ENCODE assay signal across 8 mouse cellular contexts in the genomic region with DNA sequence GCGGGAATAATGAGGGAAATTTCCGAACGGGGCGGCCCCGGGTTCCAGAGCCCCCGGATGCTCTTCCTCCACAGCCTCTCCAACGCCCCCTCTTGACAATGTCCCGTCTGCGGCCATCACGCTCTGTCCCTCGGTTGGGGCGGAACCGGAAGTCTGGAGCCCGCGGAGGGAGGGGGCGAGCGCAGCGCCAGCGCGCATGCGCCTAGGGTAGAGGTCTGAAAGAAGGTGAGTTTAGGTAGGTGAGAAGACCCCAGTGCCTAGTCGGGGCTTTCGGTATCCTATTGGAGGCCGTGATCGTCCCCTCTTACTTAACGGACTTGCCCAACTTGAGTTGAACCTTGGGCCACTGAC. TPM values are rescaled to one million over a fixed set of nuclear protein-coding genes. Genes with fewer than 3 reads are reported as not detected.
DNase-seq lines count a peak whose midpoint lies in the region; ATAC-seq and TF ChIP-seq lines count a peak whose summit lies in the region.

A gene (minus strand): TSS at position 155 of the 351 bp plus-strand sequence.

- peak within 1 kb of the TSS; percentile 93 for H3K27ac ChIP-seq in ES-Bruce4 (ENCODE audit: insufficient read depth, low read length)
- peak within 1 kb of the TSS; percentile 83 for H3K27ac ChIP-seq in forebrain, embryonic 14.5 days (ENCODE audit: low read depth, low read length)
- peak within 1 kb of the TSS; percentile 19; the same call in 1 of the 2 replicates for H3K27ac ChIP-seq in thymus, adult 2 months (ENCODE audit: control insufficient read depth, insufficient read depth, low read length)

- H3K4me3 ChIP-seq in ES-Bruce4 (ENCODE audit: low read depth, low read length): peak within 1 kb of the TSS; percentile 94
- peak within 1 kb of the TSS; percentile 83 for H3K4me3 ChIP-seq in forebrain, embryonic 14.5 days (ENCODE audit: low read depth, low read length)
- H3K4me3 ChIP-seq in lung, adult 2 months (replicated peaks; ENCODE audit: extremely low read depth, low read depth, low read length): peak within 1 kb of the TSS; percentile 82
- peak within 1 kb of the TSS; percentile 93 for H3K4me3 ChIP-seq in thymus, adult 2 months (ENCODE audit: control insufficient read depth, insufficient read depth, low read length)

- no peaks in the 10 kb centered on the region for H3K27me3 ChIP-seq in ES-Bruce4 (ENCODE audit: control insufficient read depth, insufficient read depth, low read length, poor library complexity, severe bottlenecking)
- H3K27me3 ChIP-seq in forebrain, embryonic 14.5 days (replicated peaks; ENCODE audit: control insufficient read depth, insufficient read depth, low read length): no peaks in the 10 kb centered on the region
- H3K27me3 ChIP-seq in thymus, adult 2 months (ENCODE audit: control insufficient read depth, insufficient read depth, low read length): no peaks in the 10 kb centered on the region

- no peaks in the 10 kb centered on the region for H3K4me1 ChIP-seq in ES-Bruce4 (ENCODE audit: control insufficient read depth, insufficient read depth, low read length)
- H3K4me1 ChIP-seq in forebrain, embryonic 14.5 days (ENCODE audit: control insufficient read depth, insufficient read depth, low read length): no peaks in the 10 kb centered on the region
- no peaks in the 10 kb centered on the region for H3K4me1 ChIP-seq in lung, adult 2 months (ENCODE audit: control insufficient read depth, insufficient read depth, low read length)
- peaks cover 18% of the 10 kb centered on the region for H3K4me1 ChIP-seq in thymus, adult 2 months (replicated peaks; ENCODE audit: control insufficient read depth, insufficient read depth, low read length)

- peak within 1 kb of the TSS; percentile 95 for H3K9ac ChIP-seq in ES-Bruce4 (ENCODE audit: low read depth, poor library complexity, severe bottlenecking)
- H3K9ac ChIP-seq in forebrain, embryonic 14.5 days (ENCODE audit: low read length): peak within 1 kb of the TSS; percentile 87

- peak; percentile 73 for ATAC-seq in cerebellum, adult (ENCODE audit: insufficient number of reproducible peaks, low FRiP score, low TSS enrichment)
- peak; percentile 90 for ATAC-seq in forebrain, embryonic 14.5 days
- ATAC-seq in neutrophil, adult 5-6 weeks (ENCODE audit: extremely low read depth, insufficient number of reproducible peaks, low FRiP score, poor library complexity, severe bottlenecking): peak; percentile 83

- intact Hi-C loops in heart, postnatal 25 days (cut with DNase I): loop anchor here (5.0 kb wide), 1 partner anchor 157 kb away; no protein-coding TSS in a partner anchor

- TF ChIP-seq POLR2A in ES-Bruce4 (IDR thresholded peaks at IDR 0.05; ENCODE audit: insufficient read depth, low read length): peak; percentile 13
- TF ChIP-seq POLR2A in lung, adult 2 months (IDR thresholded peaks at IDR 0.05; ENCODE audit: borderline replicate concordance, extremely low read depth, low read depth, low read length): peak; percentile 73; the same call in 1 of the 2 replicates
- TF ChIP-seq POLR2A in thymus, adult 2 months (IDR thresholded peaks at IDR 0.05; ENCODE audit: control insufficient read depth, extremely low read depth, insufficient read depth, low read length, poor library complexity): peak; percentile 89

- H3K36me3 ChIP-seq in ES-Bruce4 (ENCODE audit: control insufficient read depth, insufficient read depth, low read length, poor library complexity, severe bottlenecking): no peaks in the 10 kb centered on the region
- peaks cover 9% of the 10 kb centered on the region; the same call in 1 of the 2 replicates for H3K36me3 ChIP-seq in forebrain, embryonic 14.5 days (ENCODE audit: control insufficient read depth, insufficient read depth, low read length)
- no peaks in the 10 kb centered on the region for H3K36me3 ChIP-seq in thymus, adult 2 months (ENCODE audit: control insufficient read depth, insufficient read depth, low read length)

- peak; percentile 26 for TF ChIP-seq CTCF in ES-Bruce4 (IDR thresholded peaks at IDR 0.05; ENCODE audit: low read depth, low read length)
- no peak for TF ChIP-seq CTCF in lung, adult 2 months (IDR thresholded peaks at IDR 0.05; ENCODE audit: insufficient read depth, low read length)
- TF ChIP-seq CTCF in thymus, adult 2 months (IDR thresholded peaks at IDR 0.05; ENCODE audit: borderline replicate concordance, control insufficient read depth, extremely low read depth, insufficient read depth, low read length, poor library complexity): peak; percentile 62; the same call in 1 of the 2 replicates

- H3K4me2 ChIP-seq in forebrain, embryonic 14.5 days (ENCODE audit: low read length): peak within 1 kb of the TSS; percentile 66

- DNase-seq in forebrain, embryonic 14.5 days (ENCODE audit: low spot score): peak; percentile 94
- peak; percentile 79 for DNase-seq in heart, postnatal 25 days (ENCODE audit: low spot score)
- peak; percentile 80 to 85 for DNase-seq in layer of hippocampus, adult 18-20 months (ENCODE audit: low spot score in 2 of 2)
- peak; percentile 85 for DNase-seq in lung, adult 2 months
- DNase-seq in thymus, adult 2 months: peak; percentile 92

- 1% methylated on average over 26 of the region's 26 CpGs for WGBS in forebrain, embryonic 14.5 days
- under 1% methylated on average over 26 of the region's 26 CpGs for WGBS in lung, adult 2 months
- WGBS in thymus, adult 2 months: under 1% methylated on average over 26 of the region's 26 CpGs

- H3K9me3 ChIP-seq in ES-Bruce4 (replicated peaks; ENCODE audit: control insufficient read depth, insufficient read depth, low read length, poor library complexity, severe bottlenecking): no peaks in the 10 kb centered on the region
- H3K9me3 ChIP-seq in forebrain, embryonic 14.5 days (replicated peaks; ENCODE audit: control insufficient read depth, low read length): no peaks in the 10 kb centered on the region

- TF ChIP-seq EP300 in ES-Bruce4 (IDR thresholded peaks at IDR 0.05; ENCODE audit: insufficient read depth, low read depth, low read length): no peak

RNA-seq across cellular contexts. Expression of the gene that starts here (rescaled TPM):
- polyA plus RNA-seq in ES-Bruce4 (2011; ENCODE audit: insufficient read depth, insufficient read length, low read depth, missing spikeins): 10.7 and 12.5 TPM in 2 replicates
- 22.4 and 25.4 TPM in 2 replicates for polyA plus RNA-seq in forebrain, embryonic 14.5 days (2014; fragmentation: Nextera tagmentation; extraction: Ambion mirVana)
- total RNA-seq in heart, postnatal 25 days (2021): 1 to 10 TPM; 3.2 to 4.0 TPM
- total RNA-seq in layer of hippocampus, adult 18-20 months (2021): 1 to 10 TPM; 5.0 TPM
- polyA plus RNA-seq in lung, adult 2 months (2012; rRNA removed): 5.0 and 5.2 TPM in 2 replicates
- total RNA-seq in neutrophil, adult 5-6 weeks (2017): 9.1 and 11.3 TPM in 2 replicates
- 12.4 and 13.7 TPM in 2 replicates for polyA plus RNA-seq in thymus, adult 2 months (2012; rRNA removed)

Comparison
In these comparisons a context has a peak if more than half of its experiments do, and no peak if none do; other contexts are left out.
1. Peak in every context shown above with its lines: DNase-seq, ATAC-seq, H3K4me3 ChIP-seq and H3K27ac ChIP-seq.
2. H3K27ac ChIP-seq: peak in every context shown above with its lines; median percentile 93 in ES-Bruce4; 83 in forebrain, embryonic 14.5 days; 19 in thymus, adult 2 months.
3. POLR2A ChIP-seq: peak in every context shown above with its lines; median percentile 89 in thymus, adult 2 months; 73 in lung, adult 2 months; 13 in ES-Bruce4.